Mouse (Mus musculus) T-cell, adult 2 months (primary cell): ENCODE data around the gene Cep170b.

Experiments
- DNase-seq: peaks from one replicate; pipeline ENCODE4 v3.0.0; 2022; ENCODE audit warnings: low spot score

The Cep170b gene

DNA sequence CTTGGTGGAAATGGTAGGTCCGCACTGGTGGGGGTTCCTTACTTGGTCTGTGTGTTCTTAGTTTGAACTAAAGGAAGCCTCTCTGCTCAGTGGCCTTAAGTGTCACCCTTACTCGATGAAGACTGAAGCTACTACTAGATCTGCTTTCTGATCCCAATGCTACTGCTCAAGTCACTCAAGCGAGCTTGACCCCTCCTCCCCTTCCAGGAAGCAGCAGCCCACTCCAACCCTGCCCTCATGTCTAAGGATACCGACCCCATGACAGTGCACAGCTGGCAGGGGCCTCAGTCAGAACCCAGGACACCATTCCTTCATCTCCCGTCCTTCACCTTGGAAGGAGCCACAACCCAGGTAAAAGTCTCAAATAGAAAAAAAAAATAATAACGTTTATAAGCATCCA, at the start of gene Cep170b:
Gene Cep170b (plus strand): TSS at position 240 of the 400 bp plus-strand sequence.
- DNase-seq = no peak

DNA sequence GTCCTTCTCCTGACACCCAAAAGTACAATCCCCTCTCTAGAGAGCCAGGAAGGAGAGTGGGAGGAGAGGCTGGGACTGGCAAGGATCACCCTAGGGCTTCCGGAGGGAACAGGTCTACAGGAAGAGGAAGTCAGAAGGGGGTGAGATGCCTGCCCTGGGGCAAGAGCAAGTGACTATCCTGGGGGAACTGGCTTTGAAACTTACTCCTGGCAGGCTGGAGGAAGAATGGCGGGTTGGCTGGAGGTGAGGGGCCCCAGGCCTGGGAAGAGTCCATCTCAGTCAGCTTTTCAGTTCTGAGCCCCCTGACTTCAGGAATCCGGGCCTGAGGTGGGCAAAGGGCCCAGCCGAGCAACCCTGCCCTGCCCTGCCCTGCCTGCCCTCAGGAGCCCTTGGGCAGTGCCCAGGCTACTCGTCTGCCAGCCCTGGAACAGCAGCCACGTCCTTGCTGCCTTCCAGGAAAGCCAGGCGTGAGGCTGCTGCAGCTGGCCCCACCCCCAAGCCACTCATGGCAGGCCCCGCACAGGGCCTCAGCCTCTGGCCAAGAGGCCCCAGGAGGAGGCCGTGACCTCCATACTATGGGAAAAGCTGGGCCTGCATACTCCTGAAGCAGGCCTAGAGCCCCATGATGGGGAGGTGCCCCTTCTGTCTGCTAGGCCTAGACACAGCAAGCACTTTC, 49.4 kb upstream of the Cep170b start:
- DNase-seq = no peak

- no peak for DNase-seq
Observed at GRCm38 (mm10) chr12:112671891-112672290, 48.4 kb upstream of the Cep170b start.

- DNase-seq = peak; percentile 43
Observed at GRCm38 (mm10) chr12:112672744-112673575, 47.3 kb upstream of the Cep170b start.

- peak; percentile 17 for DNase-seq
Observed at GRCm38 (mm10) chr12:112673576-112674091, 46.6 kb upstream of the Cep170b start.

- peak; percentile 32 for DNase-seq
Observed at GRCm38 (mm10) chr12:112674132-112675011, 45.9 kb upstream of the Cep170b start, which contains the start of gene Akt1. TSS of gene Akt1 (minus strand) at chr12:112674884.

DNA sequence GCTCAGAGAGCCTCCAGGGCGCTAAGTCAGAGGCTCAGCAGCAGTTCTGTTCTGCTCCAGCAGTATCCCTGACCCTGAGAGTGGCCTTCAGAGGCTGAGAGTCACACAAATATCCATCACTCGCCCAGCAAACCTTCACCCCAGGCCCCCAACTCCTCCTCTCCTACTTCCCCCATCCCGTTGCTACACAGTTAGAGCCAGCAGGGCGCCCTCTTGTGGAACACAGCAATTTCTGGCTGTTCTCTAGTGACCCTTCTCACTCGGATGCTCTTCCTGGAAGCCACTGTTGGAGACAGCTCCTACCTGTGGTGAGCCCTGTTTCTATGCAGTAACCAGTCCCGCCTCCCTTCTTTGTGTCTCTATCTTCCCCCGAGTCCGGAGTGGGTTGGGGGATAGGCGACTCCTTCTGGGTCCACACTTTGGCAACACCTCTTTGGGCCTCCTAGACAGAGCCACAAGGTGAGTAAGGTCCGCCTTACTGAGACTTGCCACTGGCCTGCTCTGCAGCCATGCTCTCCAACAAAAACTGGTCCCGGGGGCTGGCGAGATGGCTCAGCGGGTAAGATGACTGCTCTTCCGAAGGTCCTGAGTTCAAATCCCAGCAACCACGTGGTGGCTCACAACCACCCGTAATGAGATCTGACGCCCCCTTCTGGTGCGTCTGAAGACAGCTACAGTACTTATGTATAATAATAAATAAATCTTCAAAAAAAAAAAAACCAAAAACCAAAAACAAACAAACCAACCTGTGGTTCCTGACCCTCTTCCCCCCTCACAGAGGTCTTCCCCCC, 44.8 kb upstream of the Cep170b start:
- peak; percentile 85 for DNase-seq

- DNase-seq = no peak
Observed at GRCm38 (mm10) chr12:112677076-112677475, 43.2 kb upstream of the Cep170b start.

- DNase-seq = no peak
Observed at GRCm38 (mm10) chr12:112677943-112678554, 42.2 kb upstream of the Cep170b start.

DNA sequence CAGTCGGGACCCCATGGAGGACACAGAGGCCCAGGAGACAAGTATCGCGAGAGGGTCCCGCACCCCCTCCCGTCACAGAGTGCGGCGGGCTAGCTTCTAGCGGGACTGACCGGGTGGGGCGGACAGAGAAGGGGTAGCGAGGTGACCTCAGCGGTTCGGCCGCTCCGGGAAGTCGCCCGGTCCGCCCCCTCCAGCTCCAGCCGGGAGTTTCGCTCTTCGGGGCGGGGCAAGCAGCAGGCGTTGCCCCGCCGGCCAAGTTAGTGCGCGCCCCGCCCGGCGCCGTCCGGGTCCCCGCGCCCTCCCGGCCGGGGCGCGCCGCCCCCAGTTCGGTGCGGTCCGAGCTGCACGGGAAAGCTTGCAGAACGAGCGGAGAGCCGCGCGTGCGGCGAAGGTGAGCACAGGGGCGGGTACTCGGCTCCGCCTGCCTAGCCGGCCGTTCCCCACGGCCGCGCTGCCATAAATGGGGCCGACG, 41.7 kb upstream of the Cep170b start, which contains the start of gene Zbtb42:
Gene Zbtb42 (plus strand): TSS at position 274 of the 472 bp plus-strand sequence.
- peak; percentile 18 for DNase-seq

DNA sequence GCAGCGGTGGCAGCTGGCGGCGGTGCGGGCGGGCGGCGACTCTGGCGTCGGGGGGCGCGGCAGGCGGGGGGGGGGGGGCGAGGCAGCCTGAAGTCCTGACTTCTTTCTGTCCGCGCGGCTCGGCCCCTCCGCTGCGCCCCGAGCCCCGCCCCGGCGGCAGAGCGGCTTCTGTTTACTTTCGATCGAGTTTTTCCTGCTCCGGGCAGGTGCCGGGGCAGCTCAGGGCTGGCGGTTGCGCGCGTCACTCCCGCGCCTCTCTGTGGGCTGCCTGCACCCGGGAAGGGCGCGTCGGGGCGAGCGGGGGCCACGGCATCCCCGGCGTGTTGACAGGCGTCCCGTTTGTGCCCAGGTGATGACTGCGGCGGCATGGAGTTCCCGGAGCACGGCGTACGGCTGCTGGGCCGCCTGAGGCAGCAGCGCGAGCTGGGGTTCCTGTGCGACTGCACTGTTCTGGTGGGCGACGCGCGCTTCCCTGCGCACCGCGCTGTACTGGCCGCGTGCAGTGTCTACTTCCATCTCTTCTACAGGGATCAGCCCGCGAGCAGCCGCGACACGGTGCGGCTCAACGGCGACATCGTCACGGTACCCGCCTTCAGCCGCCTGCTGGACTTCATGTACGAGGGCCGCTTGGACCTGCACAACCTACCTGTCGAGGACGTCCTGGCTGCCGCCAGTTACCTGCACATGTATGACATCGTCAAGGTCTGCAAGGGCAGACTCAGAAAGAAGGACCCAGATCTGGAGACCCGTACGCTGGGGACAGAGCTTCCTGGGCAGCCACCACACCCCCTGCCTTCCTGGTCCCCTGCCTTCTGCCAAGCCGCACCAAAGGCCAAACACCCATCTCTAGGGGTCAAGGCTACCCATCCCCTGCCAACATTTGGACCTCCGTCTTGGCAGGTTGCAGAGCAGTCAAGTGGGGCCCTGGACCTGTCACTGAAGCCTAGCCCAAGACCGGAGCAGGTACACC, 40.9 kb upstream of the Cep170b start:
- peak; percentile 43 for DNase-seq

GRCm38 (mm10) chr12:112683351-112683750, 36.9 kb upstream of the Cep170b start:
- no peak for DNase-seq

DNA sequence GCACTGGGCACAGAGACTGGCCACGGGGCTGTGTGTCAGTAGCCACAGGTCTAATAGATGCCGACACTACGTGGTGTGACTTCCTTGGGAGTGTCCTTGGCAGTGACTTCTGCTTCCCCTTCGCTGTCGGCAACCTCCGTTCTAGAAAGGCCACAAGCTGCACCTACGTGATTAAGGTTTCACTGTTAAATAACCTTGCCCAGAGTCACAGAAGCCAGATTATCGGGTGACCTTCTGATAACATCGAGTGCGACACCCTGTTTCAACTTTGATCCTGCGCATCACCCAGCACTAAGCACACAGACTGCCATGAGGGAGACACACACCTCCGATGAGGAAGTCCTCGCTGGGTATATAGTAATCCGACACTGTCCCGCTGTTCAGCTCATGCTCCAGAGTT, 31.8 kb upstream of the Cep170b start:
- no peak for DNase-seq

- peak; percentile 88 for DNase-seq
Observed at GRCm38 (mm10) chr12:112693185-112694126, 26.8 kb upstream of the Cep170b start.

GRCm38 (mm10) chr12:112694127-112694475, 26.2 kb upstream of the Cep170b start:
- DNase-seq = no peak

DNA sequence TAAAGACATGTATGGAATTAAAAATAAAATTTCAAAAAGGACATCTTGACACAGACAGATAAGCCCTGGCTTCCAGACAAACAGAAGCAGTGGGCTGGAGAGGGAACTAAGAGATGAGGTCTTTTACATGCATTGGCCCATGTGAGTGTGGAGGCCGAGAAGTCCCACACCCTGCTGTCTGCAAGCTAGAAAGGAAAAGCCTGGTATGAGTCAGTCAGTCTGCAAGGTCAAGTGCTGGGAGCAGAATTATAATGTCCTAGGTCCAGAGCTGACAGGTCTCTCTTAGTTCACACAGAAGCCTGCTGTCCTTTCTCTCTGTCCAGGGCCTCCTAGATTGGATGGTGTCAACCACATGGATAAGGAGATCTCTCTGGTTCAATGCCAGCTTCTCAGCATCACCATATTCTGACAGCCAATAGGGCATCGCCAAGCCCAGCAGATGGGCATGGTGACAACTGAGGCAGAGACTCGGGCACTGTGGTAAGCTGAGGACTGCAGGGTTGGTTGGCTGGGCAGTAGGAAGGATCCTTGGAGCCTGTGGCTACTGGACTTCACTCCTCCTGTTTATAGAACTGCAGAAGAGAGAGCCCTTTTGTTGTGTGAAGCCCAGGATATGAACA, 23.3 kb upstream of the Cep170b start:
- DNase-seq = no peak

DNA sequence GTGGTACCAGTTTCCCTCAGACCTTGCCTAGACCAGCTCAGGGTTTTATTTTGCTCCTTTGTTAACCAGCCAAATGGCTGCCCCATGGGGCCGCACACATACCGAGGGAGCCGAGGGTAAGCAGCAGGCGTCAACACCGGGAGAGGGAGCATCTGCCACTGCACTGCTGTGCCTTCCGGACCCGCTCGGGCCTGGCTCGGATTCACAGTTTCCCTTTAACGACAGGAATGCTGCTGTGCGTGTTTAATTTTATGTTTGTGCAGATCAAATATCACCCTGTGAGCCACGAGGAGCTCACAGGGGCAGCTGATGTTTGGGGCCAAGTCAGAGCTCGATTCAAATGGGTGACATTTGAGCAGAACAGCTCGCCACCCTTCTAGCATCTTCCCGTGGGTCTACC, 19.7 kb upstream of the Cep170b start:
- DNase-seq = no peak
